Mouse (Mus musculus) embryonic stem cell, embryonic (primary cell): ENCODE results near the gene H2-DMa.

Experiments
- CTCF ChIA-PET, 4 experiments: fragments of 300-600 bp in 2 of 4; fragments of 350-600 bp in 2 of 4; sonication (Branson Sonifier 250); formaldehyde crosslinking; loops; one replicate each; lab custom pipeline; 2022; ENCODE audit warnings: inconsistent platforms in 2 of 4; lab: Charles Lee
- POLR2A ChIA-PET, 4 experiments: fragments of 300-600 bp in 2 of 4; fragments of 350-600 bp in 2 of 4; sonication (Branson Sonifier 250); formaldehyde crosslinking; loops; one replicate each; lab custom pipeline; 2022; ENCODE audit warnings: antibody characterized with exemption in 4 of 4, inconsistent platforms in 1 of 4; lab: Charles Lee

The H2-DMa gene

GRCm38 (mm10) chr17:34126826-34127420 is 7.6 kb downstream of the H2-DMa start:
- POLR2A ChIA-PET = interaction anchor here in 3 of 4 experiments (1.2 to 10.2 kb wide), 6 partner anchors 8 to 33 kb away, joined by 3 to 230 read pairs (median 18); partner anchors contain the start of gene H2-DMa (in 3 of the 3)
- CTCF ChIA-PET = interaction anchor here in 1 of 4 experiments (0.9 to 1.0 kb wide), 2 partner anchors 44 to 261 kb away, joined by 3 read pairs; no protein-coding TSS in a partner anchor

GRCm38 (mm10) chr17:34127475-34127874 is 8.1 kb downstream of the H2-DMa start:
- ChIA-PET CTCF (interaction anchor here (0.6 to 1.5 kb wide), 12 partner anchors 10 to 491 kb away, joined by 3 to 7 read pairs (median 3); partner anchors contain the start of genes H2-Oa (in 1 of the 4), Rxrb (in 1 of the 4) and Slc39a7 (in 1 of the 4)), POLR2A (interaction anchor here (0.6 to 10.2 kb wide), 14 partner anchors 8 to 476 kb away, joined by 3 to 230 read pairs (median 5); partner anchors contain the start of genes H2-DMa (in 4 of the 4), B3galt4 (in 1 of the 4), Rnf5 (in 1 of the 4) and Rxrb (in 1 of the 4))

GRCm38 (mm10) chr17:34128264-34128937 is 9.1 kb downstream of the H2-DMa start:
- ChIA-PET POLR2A (interaction anchor here (0.6 to 10.2 kb wide), 19 partner anchors 9 to 475 kb away, joined by 3 to 230 read pairs (median 4); partner anchors contain the start of genes H2-DMa (in 4 of the 4), B3galt4 (in 1 of the 4), Rnf5 (in 1 of the 4) and Rxrb (in 1 of the 4)), CTCF (interaction anchor here (0.6 to 1.5 kb wide), 16 partner anchors 9 to 490 kb away, joined by 3 to 7 read pairs (median 3); partner anchors contain the start of genes H2-Oa (in 1 of the 4), Rxrb (in 1 of the 4) and Slc39a7 (in 1 of the 4))

GRCm38 (mm10) chr17:34128944-34129791 is 9.8 kb downstream of the H2-DMa start:
- POLR2A ChIA-PET = interaction anchor here (0.5 to 10.2 kb wide), 19 partner anchors 10 to 178 kb away, joined by 3 to 230 read pairs (median 4); partner anchors contain the start of genes H2-DMa (in 3 of the 4), B3galt4 (in 1 of the 4), Rxrb (in 1 of the 4) and Slc39a7 (in 1 of the 4)
- CTCF ChIA-PET = interaction anchor here in 3 of 4 experiments (0.6 to 2.0 kb wide), 14 partner anchors 8 to 666 kb away, joined by 3 to 10 read pairs (median 4); no protein-coding TSS in a partner anchor

GRCm38 (mm10) chr17:34130073-34130947 is 11.0 kb downstream of the H2-DMa start:
- CTCF ChIA-PET = interaction anchor here in 2 of 4 experiments (0.6 to 2.0 kb wide), 8 partner anchors 9 to 236 kb away, joined by 3 to 10 read pairs (median 3); no protein-coding TSS in a partner anchor
- POLR2A ChIA-PET = interaction anchor here in 3 of 4 experiments (0.6 to 10.2 kb wide), 13 partner anchors 9 to 64 kb away, joined by 3 to 230 read pairs (median 4); partner anchors contain the start of gene H2-DMa (in 3 of the 3)

GRCm38 (mm10) chr17:34131911-34132310 is 12.6 kb downstream of the H2-DMa start:
- ChIA-PET POLR2A (interaction anchor here (0.8 to 10.2 kb wide), 5 partner anchors 10 to 19 kb away, joined by 3 to 230 read pairs (median 8); partner anchors contain the start of gene H2-DMa (in 4 of the 4)), CTCF (interaction anchor here in 2 of 4 experiments (0.7 to 1.3 kb wide), 2 partner anchors 30 kb away, joined by 3 to 4 read pairs; no protein-coding TSS in a partner anchor)

- ChIA-PET POLR2A (interaction anchor here (0.6 to 7.9 kb wide), 8 partner anchors 8 to 63 kb away, joined by 3 to 178 read pairs (median 11); partner anchors contain the start of genes H2-DMa (in 4 of the 4) and Brd2 (in 1 of the 4)), CTCF (interaction anchor here (0.6 to 3.4 kb wide), 14 partner anchors 10 to 264 kb away, joined by 3 to 74 read pairs (median 4); partner anchors contain the start of gene H2-DMb2 (in 1 of the 4))
Measured at GRCm38 (mm10) chr17:34133289-34133688, 13.9 kb downstream of the H2-DMa start.

GRCm38 (mm10) chr17:34134451-34134850 is 15.1 kb downstream of the H2-DMa start:
- POLR2A ChIA-PET = interaction anchor here in 3 of 4 experiments (0.8 to 7.9 kb wide), 12 partner anchors 10 to 103 kb away, joined by 3 to 178 read pairs (median 10); partner anchors contain the start of genes H2-DMa (in 3 of the 3), Rxrb (in 1 of the 3) and Slc39a7 (in 1 of the 3)
- CTCF ChIA-PET = interaction anchor here (0.7 to 3.4 kb wide), 25 partner anchors 9 to 485 kb away, joined by 3 to 74 read pairs (median 7); partner anchors contain the start of gene H2-DMa (in 1 of the 4)

- POLR2A ChIA-PET = interaction anchor here (0.6 to 7.9 kb wide), 45 partner anchors 9 to 817 kb away, joined by 3 to 178 read pairs (median 5); partner anchors contain the start of genes H2-DMa (in 4 of the 4), Rps18 (in 3 of the 4), Rxrb (in 3 of the 4) and Slc39a7 (in 3 of the 4)
- CTCF ChIA-PET = interaction anchor here (0.5 to 3.4 kb wide), 113 partner anchors 8 to 1357 kb away, joined by 3 to 74 read pairs (median 4); partner anchors contain the start of genes H2-DMa (in 2 of the 4), Psmb9 (in 2 of the 4), Tap1 (in 2 of the 4) and Col11a2 (in 1 of the 4)
Measured at GRCm38 (mm10) chr17:34135297-34136224, 16.2 kb downstream of the H2-DMa start.

GRCm38 (mm10) chr17:34137601-34138000 is 18.3 kb downstream of the H2-DMa start:
- ChIA-PET CTCF (interaction anchor here (0.8 to 1.6 kb wide), 7 partner anchors 9 to 60 kb away, joined by 3 to 5 read pairs (median 3); no protein-coding TSS in a partner anchor), POLR2A (interaction anchor here in 3 of 4 experiments (0.7 to 7.9 kb wide), 6 partner anchors 18 to 182 kb away, joined by 3 to 178 read pairs (median 6); partner anchors contain the start of genes H2-DMa (in 3 of the 3), Rps18 (in 1 of the 3) and Vps52 (in 1 of the 3))

- ChIA-PET CTCF (interaction anchor here (0.5 to 1.5 kb wide), 21 partner anchors 9 to 1030 kb away, joined by 3 to 10 read pairs (median 4); no protein-coding TSS in a partner anchor), POLR2A (interaction anchor here in 3 of 4 experiments (0.5 to 7.9 kb wide), 23 partner anchors 9 to 767 kb away, joined by 3 to 178 read pairs (median 3); partner anchors contain the start of genes H2-DMa (in 3 of the 3), Agpat1 (in 1 of the 3), Rxrb (in 1 of the 3) and Slc39a7 (in 1 of the 3))
Measured at GRCm38 (mm10) chr17:34138655-34139054, 19.3 kb downstream of the H2-DMa start.

- ChIA-PET CTCF (interaction anchor here (0.5 to 1.5 kb wide), 23 partner anchors 9 to 772 kb away, joined by 3 to 10 read pairs (median 4); partner anchors contain the start of gene B3galt4 (in 1 of the 4)), POLR2A (interaction anchor here in 3 of 4 experiments (0.5 to 7.9 kb wide), 26 partner anchors 9 to 767 kb away, joined by 3 to 178 read pairs (median 3); partner anchors contain the start of genes H2-DMa (in 3 of the 3), Agpat1 (in 1 of the 3), Rxrb (in 1 of the 3) and Slc39a7 (in 1 of the 3))
Measured at GRCm38 (mm10) chr17:34139416-34139815, 20.1 kb downstream of the H2-DMa start.

GRCm38 (mm10) chr17:34140240-34140639 is 20.9 kb downstream of the H2-DMa start:
- CTCF ChIA-PET = no interaction called here
- POLR2A ChIA-PET = interaction anchor here in 1 of 4 experiments (7.9 kb wide), 1 partner anchor 23 kb away, joined by 178 read pairs; the partner anchor contains the start of gene H2-DMa
